Mouse (Mus musculus): ENCODE data around the gene C2cd5. TPM values are rescaled to one million over a fixed set of nuclear protein-coding genes. Genes with fewer than 3 reads are reported as not detected.
A peak's percentile ranks its signal among the peaks of the same experiment; 100 is the strongest.

Gene C2cd5
- total and polyA plus RNA-seq, 2 experiments from 2014 or later, result 22.9 to 41.4 TPM

DNA sequence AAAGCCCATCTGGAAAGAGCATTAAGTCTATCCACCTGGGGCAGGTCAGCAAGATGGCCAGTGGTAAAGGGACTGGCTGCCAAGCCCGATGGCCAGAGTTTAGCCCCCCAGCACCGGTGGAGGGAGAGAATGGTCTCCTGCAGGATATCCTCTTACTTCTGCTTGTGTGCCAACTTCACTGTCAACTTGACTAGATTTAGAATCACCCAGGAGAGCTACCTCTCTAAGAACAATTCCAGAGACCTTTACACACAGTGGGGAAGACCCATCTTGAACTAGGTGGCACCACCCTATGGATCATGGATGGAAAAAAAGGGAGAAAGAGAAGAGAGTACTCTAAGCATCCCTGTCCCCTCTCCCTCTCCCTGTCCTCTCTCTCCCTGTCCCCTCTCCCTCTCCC is 107.0 kb downstream of the C2cd5 start:
- H3K4me2 ChIP-seq (ENCODE audit: low read depth, low read length, poor library complexity, severe bottlenecking), result no peak overlapping the region
- H3K27me3 ChIP-seq (ENCODE audit: insufficient read depth, low read length), result no peaks in the 10 kb centered on the region
- ATAC-seq (ENCODE audit: low FRiP score) (no peak), DNase-seq (ENCODE audit: low spot score) (no peak)
- no peak overlapping the region for H3K27ac ChIP-seq (ENCODE audit: low read depth, low read length)
- no peaks in the 10 kb centered on the region for H3K36me3 ChIP-seq (ENCODE audit: insufficient read depth, low read length)
- WGBS, result 75% methylated on average over 2 of the region's 2 CpGs
- no peaks in the 10 kb centered on the region for H3K4me1 ChIP-seq (ENCODE audit: insufficient read depth, low read length)
- no peak overlapping the region for H3K9ac ChIP-seq (replicated peaks; ENCODE audit: low read length, poor library complexity, severe bottlenecking)
- no peaks in the 10 kb centered on the region for H3K9me3 ChIP-seq (ENCODE audit: low read length)
- TF ChIP-seq CTCF (IDR thresholded peaks at IDR 0.05), result no peak
- no peak overlapping the region for H3K4me3 ChIP-seq (ENCODE audit: low read depth, low read length)

DNA sequence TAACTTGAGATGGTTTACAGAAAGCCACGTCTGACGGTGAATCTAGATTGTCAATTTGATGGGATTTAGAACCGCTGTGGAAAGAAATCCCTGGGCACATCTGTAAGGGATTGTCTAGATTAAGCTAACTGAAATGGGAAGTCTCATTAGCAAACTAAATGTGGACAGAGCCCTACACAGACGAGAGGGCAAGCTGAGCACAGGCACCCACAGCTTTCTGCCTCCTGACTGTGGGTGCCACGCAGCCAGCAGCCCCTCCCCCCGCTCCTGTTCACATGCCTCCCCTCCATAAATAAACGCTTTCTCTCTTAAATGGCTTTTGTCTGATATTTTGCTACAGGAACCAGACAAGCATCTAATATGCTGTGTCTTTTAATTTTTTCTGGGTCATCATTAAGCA is 107.8 kb downstream of the C2cd5 start:
- no peak for ATAC-seq (ENCODE audit: low FRiP score)
- no peak overlapping the region for H3K4me2 ChIP-seq (ENCODE audit: low read depth, low read length, poor library complexity, severe bottlenecking)
- no peaks in the 10 kb centered on the region for H3K27me3 ChIP-seq (ENCODE audit: insufficient read depth, low read length)
- H3K4me1 ChIP-seq (ENCODE audit: insufficient read depth, low read length), result no peaks in the 10 kb centered on the region
- no peaks in the 10 kb centered on the region for H3K36me3 ChIP-seq (ENCODE audit: insufficient read depth, low read length)
- H3K4me3 ChIP-seq (ENCODE audit: low read depth, low read length), result no peak overlapping the region
- no peak overlapping the region for H3K9ac ChIP-seq (replicated peaks; ENCODE audit: low read length, poor library complexity, severe bottlenecking)
- no peak overlapping the region for H3K27ac ChIP-seq (ENCODE audit: low read depth, low read length)
- WGBS, result 31% methylated on average over 7 of the region's 7 CpGs
- no peak for DNase-seq (ENCODE audit: low spot score)
- TF ChIP-seq CTCF (IDR thresholded peaks at IDR 0.05), result no peak
- H3K9me3 ChIP-seq (ENCODE audit: low read length), result no peaks in the 10 kb centered on the region

DNA sequence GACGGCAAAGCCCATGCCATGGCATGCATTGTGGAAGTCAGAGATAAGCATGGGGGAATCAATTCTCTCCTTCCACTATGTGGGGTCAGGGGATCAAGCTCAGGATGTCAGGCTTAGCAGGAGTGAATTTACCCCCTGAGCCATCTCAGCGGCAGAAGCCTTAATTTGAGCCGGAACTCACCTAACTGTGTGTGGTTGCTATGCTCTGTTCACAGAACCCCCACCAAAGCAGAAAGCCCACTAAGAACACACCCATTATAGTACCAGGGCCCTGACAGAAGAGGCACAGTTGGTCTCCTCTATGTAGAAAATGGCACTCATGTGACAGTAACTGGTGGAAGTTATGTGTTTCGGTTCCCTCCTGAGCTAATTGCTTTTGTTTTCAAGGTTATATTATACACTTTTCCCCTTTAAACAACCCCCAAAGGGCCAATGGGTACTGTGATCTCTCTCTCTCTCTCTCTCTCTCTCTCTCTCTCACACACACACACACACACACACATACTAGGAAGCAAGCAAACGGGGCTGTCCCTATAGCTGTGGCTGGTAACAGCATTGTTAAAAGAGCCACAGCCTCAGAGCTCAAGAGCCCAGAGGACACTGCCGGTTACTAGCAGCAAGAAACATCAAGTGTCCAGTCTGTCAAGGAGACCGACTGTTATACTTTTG is 108.4 kb downstream of the C2cd5 start:
- no peak for DNase-seq (ENCODE audit: low spot score)
- Histone ChIP-seq H3K4me2 (ENCODE audit: low read depth, low read length, poor library complexity, severe bottlenecking) (no peak overlapping the region), H3K4me1 (ENCODE audit: insufficient read depth, low read length) (no peaks in the 10 kb centered on the region), H3K27me3 (ENCODE audit: insufficient read depth, low read length) (no peaks in the 10 kb centered on the region), H3K36me3 (ENCODE audit: insufficient read depth, low read length) (no peaks in the 10 kb centered on the region), H3K27ac (ENCODE audit: low read depth, low read length) (no peak overlapping the region), H3K9me3 (ENCODE audit: low read length) (no peaks in the 10 kb centered on the region), H3K4me3 (ENCODE audit: low read depth, low read length) (no peak overlapping the region), H3K9ac (replicated peaks; ENCODE audit: low read length, poor library complexity, severe bottlenecking) (no peak overlapping the region)
- peak; percentile 50; the same call in 1 of the 2 replicates for ATAC-seq (ENCODE audit: low FRiP score)
- TF ChIP-seq CTCF (IDR thresholded peaks at IDR 0.05), result no peak
- 40% methylated on average over 7 of the region's 7 CpGs for WGBS

DNA sequence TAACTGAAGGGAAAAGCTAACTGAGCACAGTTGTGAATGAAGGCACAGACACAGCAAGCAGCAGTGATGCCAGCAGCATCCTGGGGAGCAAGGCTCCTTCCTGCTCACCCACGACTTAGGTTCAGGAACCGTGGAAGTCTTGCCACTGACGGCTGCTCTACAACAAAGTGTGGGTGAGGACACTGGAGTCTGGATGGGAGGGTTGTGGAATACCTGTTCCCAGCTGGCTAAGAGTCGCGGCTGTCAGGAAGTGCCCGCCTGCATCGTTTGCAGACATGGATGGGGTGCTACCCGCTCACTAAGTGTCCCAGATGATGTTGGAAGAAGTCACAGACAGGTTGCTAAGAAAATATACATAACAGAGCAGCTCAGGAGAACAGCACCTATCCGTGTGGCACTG is 109.4 kb downstream of the C2cd5 start:
- no peak for DNase-seq (ENCODE audit: low spot score)
- 85% methylated on average over 9 of the region's 9 CpGs for WGBS

DNA sequence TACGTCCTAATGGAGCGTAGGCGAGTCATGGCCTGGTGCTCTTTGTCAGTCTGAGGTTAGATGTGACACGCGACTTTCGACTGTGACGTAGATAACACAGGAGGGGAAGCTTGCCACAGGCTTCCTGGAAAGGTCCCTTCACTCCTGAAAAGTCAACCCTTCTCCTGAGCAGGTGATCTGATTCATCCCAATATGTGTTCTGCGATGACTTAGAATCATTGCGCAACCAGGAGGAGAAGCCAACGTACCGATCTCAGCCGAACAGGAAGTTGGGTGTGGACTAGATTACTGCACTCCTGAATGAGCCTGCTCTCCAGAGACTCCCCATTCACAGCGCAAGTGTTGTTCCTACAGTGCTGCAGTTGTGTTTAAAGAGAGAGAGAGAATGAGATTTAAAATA is 110.4 kb downstream of the C2cd5 start:
- Histone ChIP-seq H3K4me2 (ENCODE audit: low read depth, low read length, poor library complexity, severe bottlenecking) (no peak overlapping the region), H3K4me3 (ENCODE audit: low read depth, low read length) (no peak overlapping the region), H3K27me3 (ENCODE audit: insufficient read depth, low read length) (no peaks in the 10 kb centered on the region), H3K9me3 (ENCODE audit: low read length) (no peaks in the 10 kb centered on the region), H3K36me3 (ENCODE audit: insufficient read depth, low read length) (no peaks in the 10 kb centered on the region), H3K4me1 (ENCODE audit: insufficient read depth, low read length) (no peaks in the 10 kb centered on the region), H3K9ac (replicated peaks; ENCODE audit: low read length, poor library complexity, severe bottlenecking) (no peak overlapping the region), H3K27ac (ENCODE audit: low read depth, low read length) (no peak overlapping the region)
- 93% methylated on average over 13 of the region's 13 CpGs for WGBS
- DNase-seq (ENCODE audit: low spot score), result no peak
- TF ChIP-seq CTCF (IDR thresholded peaks at IDR 0.05), result no peak
- no peak for ATAC-seq (ENCODE audit: low FRiP score)

More for the DNA sequence above, 109.4 kb downstream of the C2cd5 start:
- H3K4me2 ChIP-seq (ENCODE audit: low read depth, low read length, poor library complexity, severe bottlenecking), result no peak overlapping the region
- ATAC-seq (ENCODE audit: low FRiP score), result no peak
- no peaks in the 10 kb centered on the region for H3K27me3 ChIP-seq (ENCODE audit: insufficient read depth, low read length)
- no peak overlapping the region for H3K4me3 ChIP-seq (ENCODE audit: low read depth, low read length)
- no peak overlapping the region for H3K27ac ChIP-seq (ENCODE audit: low read depth, low read length)
- no peaks in the 10 kb centered on the region for H3K4me1 ChIP-seq (ENCODE audit: insufficient read depth, low read length)
- TF ChIP-seq CTCF (IDR thresholded peaks at IDR 0.05), result no peak
- no peaks in the 10 kb centered on the region for H3K36me3 ChIP-seq (ENCODE audit: insufficient read depth, low read length)
- no peaks in the 10 kb centered on the region for H3K9me3 ChIP-seq (ENCODE audit: low read length)
- H3K9ac ChIP-seq (replicated peaks; ENCODE audit: low read length, poor library complexity, severe bottlenecking), result no peak overlapping the region

- H3K9ac ChIP-seq (replicated peaks; ENCODE audit: low read length, poor library complexity, severe bottlenecking), result no peak overlapping the region
- no peak overlapping the region for H3K4me2 ChIP-seq (ENCODE audit: low read depth, low read length, poor library complexity, severe bottlenecking)
- DNase-seq (ENCODE audit: low spot score) (peak; percentile 47), ATAC-seq (ENCODE audit: low FRiP score) (no peak)
- no peak overlapping the region for H3K27ac ChIP-seq (ENCODE audit: low read depth, low read length)
- 31% methylated on average over 10 of the region's 10 CpGs for WGBS
- H3K4me1 ChIP-seq (ENCODE audit: insufficient read depth, low read length), result no peaks in the 10 kb centered on the region
- H3K27me3 ChIP-seq (ENCODE audit: insufficient read depth, low read length), result no peaks in the 10 kb centered on the region
- peak; percentile 88 for TF ChIP-seq CTCF (IDR thresholded peaks at IDR 0.05)
- no peaks in the 10 kb centered on the region for H3K9me3 ChIP-seq (ENCODE audit: low read length)
- H3K36me3 ChIP-seq (ENCODE audit: insufficient read depth, low read length), result no peaks in the 10 kb centered on the region
- no peak overlapping the region for H3K4me3 ChIP-seq (ENCODE audit: low read depth, low read length)
These were observed 111.2 kb downstream of the C2cd5 start for GRCm38 (mm10) chr6:142988753-142989152.

All from midbrain, postnatal 0 days (tissue).